Mouse (Mus musculus) myocyte (in vitro differentiated cells): Measurements from ENCODE around the gene Galnt18. TPM values are rescaled to one million over a fixed set of nuclear protein-coding genes. Genes with fewer than 3 reads are reported as not detected.

Source experiments
- H3K27me3 ChIP-seq: one replicate; pipeline ENCODE4 v1.6.1; 2011; ENCODE audit not compliant: control insufficient read depth, insufficient read depth, insufficient read length
- H3K36me3 ChIP-seq: one replicate; pipeline ENCODE4 v1.6.1; 2011; ENCODE audit not compliant: control insufficient read depth, insufficient read depth
- H3K4me2 ChIP-seq: one replicate; pipeline ENCODE4 v1.6.1; 2011; ENCODE audit warnings: low read depth, control low read depth
- H3K4me3 ChIP-seq: one replicate; pipeline ENCODE4 v1.5.1; 2011; ENCODE audit warnings: mild to moderate bottlenecking, control low read depth, moderate library complexity
- H3K79me2 ChIP-seq: one replicate; pipeline ENCODE4 v1.6.1; 2011; ENCODE audit not compliant: control insufficient read depth, insufficient read depth
- H3ac ChIP-seq: one replicate; pipeline ENCODE4 v1.6.1; 2011; ENCODE audit not compliant: control insufficient read depth, insufficient read length
- CEBPB ChIP-seq: IDR thresholded peaks from 2 replicates; pipeline ENCODE4 v1.6.1; 2011; ENCODE audit warnings: mild to moderate bottlenecking, moderate library complexity; ENCODE audit not compliant: poor library complexity, insufficient read depth, severe bottlenecking
- E2F4 ChIP-seq: IDR thresholded peaks from one replicate; pipeline ENCODE4 v1.6.1; 2011; ENCODE audit warnings: mild to moderate bottlenecking, control low read depth, moderate library complexity; ENCODE audit not compliant: insufficient read depth
- MAX ChIP-seq: IDR thresholded peaks from one replicate; pipeline ENCODE4 v1.6.1; 2011; ENCODE audit warnings: low read depth, mild to moderate bottlenecking, control low read depth
- MYOD1 ChIP-seq, 3 experiments: IDR thresholded peaks; one replicate each; pipeline ENCODE4 v1.6.1; 2011; ENCODE audit warnings: control low read depth in 2 of 3, low read depth in 2 of 3, mild to moderate bottlenecking in 2 of 3, moderate library complexity in 1 of 3; ENCODE audit not compliant: insufficient read length in 2 of 3, control insufficient read depth in 1 of 3
- MYOG ChIP-seq, 3 experiments: IDR thresholded peaks; one replicate each; pipeline ENCODE4 v1.6.1; 2011; ENCODE audit warnings: control low read depth in 2 of 3, low read depth in 2 of 3, mild to moderate bottlenecking in 2 of 3; ENCODE audit not compliant: insufficient read length in 2 of 3, control insufficient read depth in 1 of 3, insufficient read depth in 1 of 3
- POLR2A ChIP-seq: IDR thresholded peaks from one replicate; pipeline ENCODE4 v1.6.1; 2011; ENCODE audit warnings: low read depth, mild to moderate bottlenecking, control low read depth, moderate library complexity; ENCODE audit not compliant: insufficient read length
- POLR2AphosphoS2 ChIP-seq: IDR thresholded peaks from one replicate; pipeline ENCODE4 v1.6.1; 2011; ENCODE audit warnings: low read depth, control low read depth; ENCODE audit not compliant: insufficient read length
- REST ChIP-seq: IDR thresholded peaks from one replicate; pipeline ENCODE4 v1.6.1; 2011; ENCODE audit warnings: mild to moderate bottlenecking, control low read depth, moderate library complexity; ENCODE audit not compliant: insufficient read depth, insufficient read length
- SRF ChIP-seq: IDR thresholded peaks from one replicate; pipeline ENCODE4 v1.6.1; 2011; ENCODE audit warnings: low read depth; ENCODE audit not compliant: control insufficient read depth, insufficient read length
- TCF12 ChIP-seq: IDR thresholded peaks from one replicate; pipeline ENCODE4 v1.6.1; 2011; ENCODE audit warnings: mild to moderate bottlenecking, control low read depth; ENCODE audit not compliant: poor library complexity, insufficient read depth, severe bottlenecking
- TCF3 ChIP-seq: IDR thresholded peaks from one replicate; pipeline ENCODE4 v1.6.1; 2011; ENCODE audit warnings: low read depth, control low read depth; ENCODE audit not compliant: insufficient read length
- USF1 ChIP-seq: IDR thresholded peaks from one replicate; pipeline ENCODE4 v1.6.1; 2011; ENCODE audit warnings: low read depth, mild to moderate bottlenecking, control low read depth, moderate library complexity
- polyA plus RNA-seq: library from polyadenylated mRNA; unstranded; fragments of >200 nt; fragmentation: generic; extraction: Trizol; gene quantifications from one replicate; pipeline ENCODE4 v1.2.1, GENCODE M21; 2012; ENCODE audit warnings: missing spikeins

The Galnt18 gene
- polyA plus RNA-seq, 1 experiment, result 16.4 TPM

DNA sequence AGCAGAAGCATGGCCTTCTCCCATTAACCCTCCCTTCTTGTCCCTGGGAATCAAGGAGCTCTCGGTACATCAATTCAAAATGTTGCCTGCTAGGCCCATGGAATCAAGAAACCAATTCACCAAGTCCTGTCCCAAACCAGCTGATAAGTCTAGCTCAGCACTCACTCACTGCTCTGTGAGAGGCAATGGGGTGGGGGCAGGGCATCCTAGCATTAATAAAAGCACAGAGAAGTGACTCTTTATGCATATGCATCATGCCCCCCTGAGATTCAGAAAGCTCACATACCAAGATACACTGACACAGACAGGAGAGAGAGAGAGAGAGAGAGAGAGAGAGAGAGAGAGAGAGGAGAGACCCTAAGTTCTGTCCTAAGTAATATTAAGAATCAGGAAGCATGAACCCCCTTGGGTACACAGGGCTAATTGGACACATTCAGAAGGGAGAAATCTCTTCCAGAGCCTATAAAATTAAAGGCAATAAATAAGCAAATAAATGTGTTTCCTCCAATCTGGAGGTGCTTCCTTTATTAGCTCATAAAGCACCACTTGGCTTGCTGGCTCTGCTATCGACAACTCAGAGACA, 141.8 kb downstream of the Galnt18 start:
- Histone ChIP-seq H3K27me3 (no peaks in the 10 kb centered on the region), H3K36me3 (no peaks in the 10 kb centered on the region), H3K4me2 (no peak overlapping the region), H3K4me3 (no peak overlapping the region), H3K79me2 (no peaks in the 10 kb centered on the region), H3ac (no peak overlapping the region)
- TF ChIP-seq MYOG (IDR thresholded peaks at IDR 0.05; ENCODE audit: control insufficient read depth in 1 of 3, insufficient read depth in 1 of 3, insufficient read length in 2 of 3, low read depth in 2 of 3) (no peak), POLR2A (no peak), CEBPB (no peak), TCF12 (no peak), TCF3 (no peak), SRF (no peak), MYOD1 (IDR thresholded peaks at IDR 0.05; ENCODE audit: control insufficient read depth in 1 of 3, insufficient read length in 2 of 3, low read depth in 2 of 3) (no peak), E2F4 (no peak), USF1 (no peak), POLR2AphosphoS2 (no peak), REST (no peak), MAX (no peak)

DNA sequence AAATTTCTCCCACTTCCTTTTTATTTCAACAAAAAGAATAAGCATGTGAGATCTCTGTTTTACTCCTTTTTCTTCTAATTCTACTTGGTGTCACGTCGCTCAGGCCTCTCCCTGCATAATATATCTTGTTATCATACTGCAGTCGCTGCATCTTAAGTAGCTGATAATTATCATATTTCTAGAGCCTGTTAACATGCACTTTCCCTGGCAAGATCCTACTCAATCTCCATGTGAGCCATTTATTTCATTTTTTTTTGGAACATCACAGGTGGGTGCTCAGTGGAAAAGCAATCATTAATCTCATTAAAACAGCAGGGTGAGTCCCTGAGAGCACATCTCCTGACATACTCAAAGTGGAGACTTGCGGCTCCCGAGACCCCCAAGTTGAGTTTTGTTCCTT, 143.3 kb downstream of the Galnt18 start:
- TF ChIP-seq TCF12, result no peak
- TF ChIP-seq MYOG (IDR thresholded peaks at IDR 0.05; ENCODE audit: control insufficient read depth in 1 of 3, insufficient read depth in 1 of 3, insufficient read length in 2 of 3, low read depth in 2 of 3), result no peak
- TF ChIP-seq MAX, result no peak
- no peak for TF ChIP-seq CEBPB
- Histone ChIP-seq H3ac (no peak overlapping the region), H3K4me2 (no peak overlapping the region), H3K36me3 (no peaks in the 10 kb centered on the region), H3K4me3 (no peak overlapping the region), H3K27me3 (no peaks in the 10 kb centered on the region), H3K79me2 (no peaks in the 10 kb centered on the region)

DNA sequence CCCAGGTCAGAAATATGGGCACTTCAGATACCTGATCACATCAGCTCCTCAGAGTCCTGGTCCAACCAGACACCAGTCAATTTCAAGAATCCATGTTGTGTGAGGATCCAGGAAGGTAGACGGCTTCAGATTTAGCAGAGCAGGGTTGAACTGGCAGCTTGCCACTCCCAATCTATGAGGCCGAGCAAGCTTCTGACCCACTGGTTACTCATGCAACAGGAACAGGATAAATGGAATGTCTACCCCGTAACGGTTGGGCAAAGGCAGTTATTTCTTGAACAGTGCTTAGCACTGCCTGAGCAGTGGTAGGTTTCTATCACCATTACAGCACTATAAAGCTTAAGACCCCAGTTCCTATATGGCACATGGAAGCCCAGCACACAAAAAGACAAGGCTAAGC, 148.5 kb downstream of the Galnt18 start:
- TF ChIP-seq TCF3, result no peak
- TF ChIP-seq POLR2AphosphoS2, result no peak
- TF ChIP-seq MAX, result no peak
- TF ChIP-seq CEBPB, result no peak
- no peak for TF ChIP-seq MYOD1 (IDR thresholded peaks at IDR 0.05; ENCODE audit: control insufficient read depth in 1 of 3, insufficient read length in 2 of 3, low read depth in 2 of 3)
- no peak for TF ChIP-seq REST
- TF ChIP-seq POLR2A, result no peak
- TF ChIP-seq SRF, result no peak
- TF ChIP-seq TCF12, result no peak
- TF ChIP-seq E2F4, result no peak
- no peak for TF ChIP-seq MYOG (IDR thresholded peaks at IDR 0.05; ENCODE audit: control insufficient read depth in 1 of 3, insufficient read depth in 1 of 3, insufficient read length in 2 of 3, low read depth in 2 of 3)
- TF ChIP-seq USF1, result no peak
- no peaks in the 10 kb centered on the region for H3K79me2 ChIP-seq
- no peaks in the 10 kb centered on the region for H3K36me3 ChIP-seq
- no peak overlapping the region for H3ac ChIP-seq
- H3K4me2 ChIP-seq, result no peak overlapping the region
- no peak overlapping the region for H3K4me3 ChIP-seq
- H3K27me3 ChIP-seq, result no peaks in the 10 kb centered on the region

DNA sequence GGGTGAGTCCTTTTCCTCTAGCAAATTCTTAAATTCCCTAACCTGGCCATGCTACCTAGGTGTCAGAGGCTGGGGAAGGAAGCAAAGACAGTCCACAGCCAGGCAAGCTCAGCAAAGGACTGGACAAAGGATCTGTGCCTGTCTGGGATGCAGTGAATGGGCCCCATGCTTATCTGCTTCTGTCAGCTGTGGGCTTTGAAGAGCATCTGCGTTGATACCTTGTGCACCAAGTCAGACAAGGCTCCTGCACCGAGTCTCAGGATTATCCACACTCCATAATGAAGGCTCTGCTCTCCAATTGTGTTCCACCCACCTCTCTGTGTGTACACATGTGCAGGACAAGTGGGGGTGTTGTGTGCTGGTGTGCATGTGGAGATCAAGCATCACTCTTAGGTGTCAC, 153.5 kb downstream of the Galnt18 start:
- H3ac ChIP-seq, result no peak overlapping the region
- H3K79me2 ChIP-seq, result no peaks in the 10 kb centered on the region
- TF ChIP-seq CEBPB (no peak), TCF3 (no peak), MYOD1 (IDR thresholded peaks at IDR 0.05; ENCODE audit: control insufficient read depth in 1 of 3, insufficient read length in 2 of 3, low read depth in 2 of 3) (no peak), USF1 (no peak), MYOG (IDR thresholded peaks at IDR 0.05; ENCODE audit: control insufficient read depth in 1 of 3, insufficient read depth in 1 of 3, insufficient read length in 2 of 3, low read depth in 2 of 3) (no peak), MAX (no peak), REST (no peak)
- no peak overlapping the region for H3K4me2 ChIP-seq
- H3K27me3 ChIP-seq, result no peaks in the 10 kb centered on the region
- no peaks in the 10 kb centered on the region for H3K36me3 ChIP-seq
- no peak overlapping the region for H3K4me3 ChIP-seq

DNA sequence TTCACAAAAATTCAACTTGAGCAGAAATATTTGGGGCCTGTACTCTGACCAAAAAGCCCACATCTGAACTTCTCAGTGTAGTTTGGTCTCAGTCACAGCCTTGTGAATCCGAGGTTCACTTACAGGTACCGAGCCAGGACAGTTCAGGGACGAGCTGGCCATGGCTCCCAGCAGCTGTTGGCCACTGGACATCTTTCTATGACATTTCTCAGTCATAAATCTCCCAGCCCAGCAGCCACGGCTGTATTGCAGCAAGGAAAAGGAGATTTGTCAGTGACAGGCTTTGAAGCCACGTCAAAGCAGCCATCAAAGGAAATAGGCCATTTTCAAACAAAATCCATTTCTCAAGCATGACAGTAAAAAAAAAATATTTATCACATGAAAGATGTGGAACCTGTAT, 154.0 kb downstream of the Galnt18 start:
- Histone ChIP-seq H3ac (no peak overlapping the region), H3K27me3 (no peaks in the 10 kb centered on the region), H3K4me2 (no peak overlapping the region), H3K79me2 (no peaks in the 10 kb centered on the region), H3K4me3 (no peak overlapping the region), H3K36me3 (no peaks in the 10 kb centered on the region)
- TF ChIP-seq USF1 (no peak), MAX (no peak), POLR2A (no peak), MYOD1 (IDR thresholded peaks at IDR 0.05; ENCODE audit: control insufficient read depth in 1 of 3, insufficient read length in 2 of 3, low read depth in 2 of 3) (no peak)
